Mouse (Mus musculus) embryonic fibroblast, embryonic 13.5 days (primary cell): ENCODE measurements around the gene Gcfc2.

ENCODE experiments used
- CTCF ChIP-seq: IDR thresholded peaks from 2 replicates; pipeline ENCODE4 v1.5.1; 2011; ENCODE audit warnings: mild to moderate bottlenecking, control low read depth, low read length, moderate library complexity, borderline replicate concordance; ENCODE audit not compliant: insufficient read depth
- POLR2A ChIP-seq: IDR thresholded peaks from 2 replicates; pipeline ENCODE4 v1.6.1; 2011; ENCODE audit warnings: low read depth, mild to moderate bottlenecking, control low read depth, low read length, moderate library complexity

- TF ChIP-seq CTCF = no peak
- TF ChIP-seq POLR2A = no peak
These were observed 23.4 kb downstream of the Gcfc2 start for GRCm38 (mm10) chr6:81946906-81947305.
